Mouse (Mus musculus) hindbrain, embryonic 12.5 days (tissue): ENCODE measurements at regions not wholly inside any gene's neighbourhood (a gene's known extent, or its start where the extent isn't known, plus 50 kb on each side); places are given as distances from the start of the nearest gene placed in this dataset.
A peak's percentile ranks its signal among the peaks of the same experiment; 100 is the strongest.

ENCODE experiments used
- ATAC-seq: fragments of 200-750 bp; cut with Nextera tagmentation; 2 replicates; pipeline ENCODE4 v1.8.0; 2017; ENCODE audit warnings: moderate TSS enrichment; ENCODE audit not compliant: low FRiP score
- H3K27ac ChIP-seq: fragments of 300-500 bp; sonication (generic); 2 replicates; pipeline ENCODE4 v1.5.1; 2016; ENCODE audit warnings: mild to moderate bottlenecking
- H3K27me3 ChIP-seq: fragments of 300-500 bp; sonication (generic); 2 replicates; pipeline ENCODE4 v1.6.1; 2016; ENCODE audit warnings: mild to moderate bottlenecking
- H3K36me3 ChIP-seq: fragments of 300-500 bp; sonication (generic); 2 replicates; pipeline ENCODE4 v1.6.1; 2016; ENCODE audit warnings: mild to moderate bottlenecking
- H3K4me1 ChIP-seq: fragments of 300-500 bp; sonication (generic); 2 replicates; pipeline ENCODE4 v1.6.1; 2016
- H3K4me2 ChIP-seq: fragments of 300-500 bp; sonication (generic); replicated peaks from 2 replicates; pipeline ENCODE4 v1.6.1; 2016; ENCODE audit warnings: mild to moderate bottlenecking
- H3K4me3 ChIP-seq: fragments of 300-500 bp; sonication (generic); 2 replicates; pipeline ENCODE4 v1.5.1; 2016; ENCODE audit warnings: mild to moderate bottlenecking
- H3K9ac ChIP-seq: fragments of 300-500 bp; sonication (generic); 2 replicates; pipeline ENCODE4 v1.6.1; 2016; ENCODE audit warnings: mild to moderate bottlenecking, moderate library complexity
- H3K9me3 ChIP-seq: fragments of 300-500 bp; sonication (generic); replicated peaks from 2 replicates; pipeline ENCODE4 v1.6.1; 2016; ENCODE audit warnings: mild to moderate bottlenecking
- WGBS: fragments of 180-500 bp; shearing (Covaris S2); methylation state at CpG from one replicate; pipeline ENCODE4 v1.1.7; 2016; 5-methylcytosine and 5-hydroxymethylcytosine counted together

DNA sequence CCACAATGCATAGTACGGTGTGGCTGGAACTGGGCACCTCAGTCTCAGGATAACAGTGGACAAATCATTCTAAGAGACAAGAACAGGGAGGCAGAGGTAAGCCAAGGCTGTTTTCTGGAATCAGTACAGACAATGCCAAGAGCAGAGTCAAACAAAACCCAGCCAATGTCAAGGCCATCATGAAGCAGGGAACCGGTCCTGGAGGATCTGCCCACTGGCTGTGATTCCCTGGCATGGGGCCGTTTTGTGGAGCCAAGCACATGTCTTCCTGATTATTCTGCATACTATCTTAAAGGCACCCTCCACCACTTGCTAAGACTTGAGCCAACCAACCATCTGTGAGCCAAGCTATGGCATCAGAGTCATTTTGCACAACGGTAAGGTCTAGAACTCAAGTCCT, 222.6 kb downstream of the Sec61b start:
- Histone ChIP-seq H3K4me3 (no peak overlapping the region), H3K9me3 (no peaks in the 10 kb centered on the region), H3K36me3 (no peaks in the 10 kb centered on the region), H3K27ac (no peak overlapping the region), H3K27me3 (no peaks in the 10 kb centered on the region), H3K4me2 (no peak overlapping the region), H3K4me1 (no peaks in the 10 kb centered on the region), H3K9ac (no peak overlapping the region)
- no peak for ATAC-seq
- 83% methylated on average over 4 of the region's 4 CpGs for WGBS

DNA sequence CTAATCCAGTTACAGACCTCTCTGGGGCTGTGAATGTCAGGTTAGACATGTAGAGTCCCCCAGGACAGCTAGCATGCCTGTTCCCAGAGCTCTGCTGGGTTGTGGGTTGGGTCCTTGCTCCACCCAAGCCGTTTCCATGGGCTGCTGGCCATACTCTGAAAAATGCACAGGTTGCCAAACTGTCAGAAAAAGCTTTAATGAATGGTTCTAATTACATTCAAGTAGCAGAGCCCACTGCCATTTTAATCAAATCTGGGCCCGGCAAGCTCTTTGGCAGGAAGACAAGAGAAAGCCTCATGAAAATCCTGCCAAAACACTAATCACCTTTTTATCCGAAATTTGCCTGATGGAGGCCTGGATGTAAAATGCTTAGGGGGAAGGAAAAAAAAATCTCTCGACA, 224.1 kb downstream of the Sec61b start:
- Histone ChIP-seq H3K27me3 (no peaks in the 10 kb centered on the region), H3K4me1 (no peaks in the 10 kb centered on the region), H3K27ac (no peak overlapping the region), H3K4me2 (no peak overlapping the region), H3K36me3 (no peaks in the 10 kb centered on the region), H3K9me3 (no peaks in the 10 kb centered on the region), H3K4me3 (no peak overlapping the region), H3K9ac (no peak overlapping the region)
- 66% methylated on average over 4 of the region's 4 CpGs for WGBS
- ATAC-seq = no peak

DNA sequence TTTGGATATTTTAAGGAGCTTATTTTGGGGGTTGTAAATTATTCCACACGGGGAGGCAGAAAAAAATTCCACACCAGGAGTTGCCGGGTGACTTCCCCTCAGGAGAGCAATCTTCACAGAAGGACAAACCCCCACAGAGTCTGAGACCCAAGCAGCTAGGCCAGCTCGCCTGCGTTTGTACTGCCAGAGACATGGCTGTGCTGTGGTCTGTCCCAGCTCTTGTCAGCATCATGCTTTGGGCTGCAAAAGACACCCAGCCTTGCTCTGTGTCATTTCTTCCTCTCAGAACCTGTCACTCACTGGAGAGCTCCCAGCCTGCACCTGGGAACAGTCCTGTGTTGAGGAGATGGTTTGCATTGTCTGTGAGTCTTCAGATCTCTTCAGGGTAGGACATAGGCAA, 224.5 kb downstream of the Sec61b start:
- Histone ChIP-seq H3K4me1 (no peaks in the 10 kb centered on the region), H3K27ac (no peak overlapping the region), H3K9me3 (no peaks in the 10 kb centered on the region), H3K4me2 (no peak overlapping the region), H3K27me3 (no peaks in the 10 kb centered on the region), H3K4me3 (no peak overlapping the region), H3K36me3 (no peaks in the 10 kb centered on the region), H3K9ac (no peak overlapping the region)
- WGBS = 69% methylated on average over 4 of the region's 4 CpGs
- ATAC-seq = no peak

DNA sequence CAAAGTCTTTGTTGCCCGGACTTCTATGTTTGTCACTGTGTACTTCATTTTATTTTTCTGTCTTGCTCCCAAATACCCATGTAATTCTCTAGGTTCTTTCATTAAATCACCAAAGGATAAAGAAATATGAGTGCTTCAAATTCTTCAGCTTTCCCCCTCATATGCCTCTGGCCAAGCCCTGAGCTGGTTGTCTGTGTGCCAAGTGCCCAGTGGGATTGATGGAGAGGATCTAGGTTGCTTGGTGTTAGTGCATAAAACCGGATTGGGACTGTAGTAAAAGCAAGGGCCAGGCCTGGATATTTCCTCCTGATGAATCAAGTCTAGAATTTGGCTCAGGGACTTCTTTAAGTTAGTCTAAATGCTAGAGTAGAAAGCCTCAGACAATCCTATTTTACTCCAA, 229.0 kb downstream of the Sec61b start:
- no peaks in the 10 kb centered on the region for H3K27me3 ChIP-seq
- no peaks in the 10 kb centered on the region for H3K36me3 ChIP-seq
- ATAC-seq = no peak
- no peak overlapping the region for H3K9ac ChIP-seq
- no peaks in the 10 kb centered on the region for H3K9me3 ChIP-seq
- no peaks in the 10 kb centered on the region for H3K4me1 ChIP-seq
- no peak overlapping the region for H3K27ac ChIP-seq
- WGBS = 87% methylated on average over 2 of the region's 2 CpGs
- H3K4me2 ChIP-seq = no peak overlapping the region
- H3K4me3 ChIP-seq = no peak overlapping the region

DNA sequence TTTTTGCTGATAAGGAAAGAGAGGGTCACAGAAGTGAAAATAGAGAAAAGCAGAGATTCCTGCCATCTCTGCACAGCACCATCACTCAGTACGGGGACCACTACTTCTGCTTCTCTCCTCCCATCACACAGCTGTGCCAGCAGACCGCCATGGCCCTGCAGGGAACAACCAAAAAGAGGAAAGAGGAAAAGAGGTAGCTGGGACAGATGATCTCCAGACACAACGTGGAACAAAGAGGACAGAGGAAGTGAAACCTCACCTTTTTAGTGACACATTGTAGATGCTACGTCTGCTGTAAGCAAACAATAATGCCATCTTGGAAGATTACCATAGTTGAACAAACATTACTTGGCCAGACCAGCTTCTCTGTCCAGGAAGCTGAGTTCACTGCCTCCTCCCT, 230.1 kb downstream of the Sec61b start:
- H3K9ac ChIP-seq = no peak overlapping the region
- H3K27ac ChIP-seq = no peak overlapping the region
- H3K27me3 ChIP-seq = no peaks in the 10 kb centered on the region
- H3K4me2 ChIP-seq = no peak overlapping the region
- no peak for ATAC-seq
- H3K36me3 ChIP-seq = no peaks in the 10 kb centered on the region
- H3K9me3 ChIP-seq = no peaks in the 10 kb centered on the region
- 77% methylated on average over 4 of the region's 4 CpGs for WGBS
- no peak overlapping the region for H3K4me3 ChIP-seq
- no peaks in the 10 kb centered on the region for H3K4me1 ChIP-seq

DNA sequence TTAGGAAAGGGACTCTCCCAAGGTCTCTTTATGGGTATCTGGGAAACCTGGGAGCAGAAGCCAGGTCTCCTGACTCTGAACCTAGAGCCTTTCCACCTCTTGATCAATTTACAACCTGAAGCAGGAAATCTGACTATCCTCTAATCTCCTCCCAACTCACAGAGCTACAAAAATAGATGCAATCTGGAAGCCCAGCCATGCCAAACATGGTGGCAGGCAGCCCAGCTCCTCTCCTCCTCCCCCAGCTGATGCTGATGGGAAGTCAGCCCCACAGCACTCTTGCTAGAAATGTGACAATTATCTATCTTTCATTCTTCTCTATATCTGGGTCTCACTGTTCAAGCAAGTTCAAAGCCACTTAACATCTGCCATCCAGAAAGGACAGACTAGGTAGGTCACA, 233.5 kb downstream of the Sec61b start:
- H3K36me3 ChIP-seq = no peaks in the 10 kb centered on the region
- H3K9me3 ChIP-seq = no peaks in the 10 kb centered on the region
- H3K27ac ChIP-seq = no peak overlapping the region
- no peak overlapping the region for H3K4me3 ChIP-seq
- no peak overlapping the region for H3K9ac ChIP-seq
- H3K27me3 ChIP-seq = no peaks in the 10 kb centered on the region
- H3K4me2 ChIP-seq = no peak overlapping the region
- no peak for ATAC-seq
- no peaks in the 10 kb centered on the region for H3K4me1 ChIP-seq

DNA sequence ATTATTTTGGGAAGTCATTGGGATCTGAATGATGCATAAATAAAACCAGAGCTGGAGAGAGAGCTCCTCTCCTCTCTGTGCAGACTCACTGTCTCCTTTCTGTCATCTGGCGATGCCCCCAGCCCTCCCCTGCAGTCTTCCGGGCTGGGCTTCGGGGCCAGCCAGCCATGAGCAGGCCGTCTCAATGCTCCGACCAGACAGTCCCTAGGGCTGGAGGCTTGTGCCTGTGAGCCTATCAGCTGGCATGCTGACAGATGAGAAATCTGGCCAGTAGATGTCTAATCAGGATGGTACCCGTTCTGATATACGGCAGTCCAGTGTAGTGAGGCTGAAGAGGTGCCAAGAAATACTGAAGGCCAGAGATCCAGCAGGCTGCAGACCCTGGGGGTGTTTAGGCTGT, 238.9 kb downstream of the Sec61b start:
- Histone ChIP-seq H3K9me3 (no peaks in the 10 kb centered on the region), H3K27me3 (no peaks in the 10 kb centered on the region), H3K27ac (no peak overlapping the region), H3K4me3 (no peak overlapping the region), H3K9ac (no peak overlapping the region), H3K36me3 (no peaks in the 10 kb centered on the region), H3K4me2 (no peak overlapping the region), H3K4me1 (no peaks in the 10 kb centered on the region)
- ATAC-seq = no peak
- WGBS = 74% methylated on average over 7 of the region's 7 CpGs

DNA sequence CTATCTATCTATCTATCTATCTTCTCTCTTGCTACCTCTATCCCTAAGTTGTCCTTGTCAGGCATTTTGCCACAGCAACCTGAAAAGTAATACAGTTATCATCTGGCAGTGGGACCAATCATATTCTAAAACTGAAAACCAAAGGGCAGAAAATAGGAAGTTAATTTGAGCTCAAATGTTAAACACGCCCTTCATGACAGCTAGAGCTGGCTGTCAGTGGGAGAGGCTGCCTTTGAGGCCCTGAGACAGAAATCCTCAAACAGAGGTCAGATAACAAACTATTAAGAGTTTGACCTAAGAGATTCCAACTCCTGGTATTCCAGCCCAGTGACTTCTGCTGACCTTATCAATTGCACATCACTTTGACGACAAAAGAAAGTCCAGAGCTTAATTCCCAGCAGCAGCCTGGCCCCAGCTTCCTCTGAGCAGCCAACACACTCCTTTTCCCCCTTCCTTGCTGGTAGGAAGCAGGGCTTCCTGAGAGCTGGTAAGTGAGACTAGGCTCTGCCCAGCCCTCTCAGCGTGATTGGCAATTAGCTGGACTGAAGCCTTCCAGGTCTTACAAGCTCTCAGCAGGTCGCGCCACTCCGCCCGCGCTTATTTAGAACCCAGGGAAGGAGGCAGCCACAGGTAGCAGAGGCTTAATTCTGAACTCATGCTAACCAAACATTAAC, 250.0 kb downstream of the Sec61b start:
- Histone ChIP-seq H3K9me3 (no peaks in the 10 kb centered on the region), H3K4me3 (no peak overlapping the region), H3K36me3 (no peaks in the 10 kb centered on the region), H3K4me2 (peak overlapping the region; percentile 17; the same call in 1 of the 2 replicates), H3K27ac (no peak overlapping the region), H3K4me1 (peaks cover 6% of the 10 kb centered on the region), H3K27me3 (no peaks in the 10 kb centered on the region), H3K9ac (no peak overlapping the region)
- 6% methylated on average over 8 of the region's 8 CpGs for whole genome bisulfite sequencing
- ATAC-seq = no peak

DNA sequence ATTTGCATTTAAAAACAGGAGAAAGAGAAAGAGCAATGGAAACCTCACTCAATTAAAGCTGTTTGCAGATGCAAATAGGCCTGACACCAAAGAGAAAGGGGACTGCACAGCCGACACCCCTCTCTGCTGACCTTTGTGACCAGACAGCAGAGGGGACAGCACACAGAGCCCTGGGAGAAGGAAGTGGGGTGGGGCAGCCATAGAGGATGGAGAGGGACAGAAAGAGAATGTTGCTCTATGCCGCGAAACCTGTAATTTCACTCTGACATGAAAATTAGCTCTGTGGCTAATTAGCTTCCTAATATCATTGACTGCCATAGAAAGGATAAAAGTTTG, 250.5 kb downstream of the Sec61b start:
- peaks cover 6% of the 10 kb centered on the region for H3K4me1 ChIP-seq
- WGBS = 10% methylated on average over 3 of the region's 3 CpGs
- H3K27me3 ChIP-seq = no peaks in the 10 kb centered on the region
- no peaks in the 10 kb centered on the region for H3K36me3 ChIP-seq
- peak overlapping the region; percentile 17; the same call in 1 of the 2 replicates for H3K4me2 ChIP-seq
- H3K4me3 ChIP-seq = no peak overlapping the region
- no peak overlapping the region for H3K27ac ChIP-seq
- H3K9me3 ChIP-seq = no peaks in the 10 kb centered on the region
- no peak overlapping the region for H3K9ac ChIP-seq
- no peak for ATAC-seq

DNA sequence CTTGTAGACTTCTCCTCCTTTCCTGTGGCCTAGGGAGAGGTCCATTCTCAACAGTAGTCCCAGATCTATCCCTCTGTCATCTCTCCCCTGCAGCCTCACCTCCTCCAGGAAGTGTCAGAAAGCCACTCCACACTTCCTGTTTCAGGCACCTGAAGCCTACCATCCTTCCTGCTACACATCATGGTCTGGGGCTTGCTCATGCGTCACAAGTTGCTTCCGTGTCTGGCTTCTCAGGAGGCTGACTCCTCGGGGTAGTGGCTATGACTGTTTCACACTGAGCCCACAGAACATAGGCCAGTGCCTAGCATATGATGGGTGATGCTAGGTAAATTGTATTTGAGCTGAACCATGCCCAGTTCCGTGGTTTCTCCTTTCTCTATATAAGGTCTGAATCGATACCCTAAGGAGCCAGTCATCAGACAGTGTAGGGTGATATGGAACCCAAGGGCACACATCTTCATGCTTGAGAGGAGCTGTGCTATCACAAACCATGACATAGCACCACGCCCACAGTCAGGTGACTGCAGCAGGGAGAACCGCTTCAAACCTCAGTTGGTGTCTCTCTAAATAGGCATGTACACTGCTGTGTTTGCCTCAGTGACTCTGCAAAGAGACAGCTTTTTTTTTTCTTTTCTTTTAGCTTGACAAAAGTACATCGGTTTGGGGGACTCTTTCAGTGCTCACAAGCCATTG, 272.2 kb downstream of the Sec61b start:
- H3K9me3 ChIP-seq = no peaks in the 10 kb centered on the region
- H3K4me1 ChIP-seq = no peaks in the 10 kb centered on the region
- no peak overlapping the region for H3K27ac ChIP-seq
- WGBS = 85% methylated on average over 8 of the region's 8 CpGs
- H3K9ac ChIP-seq = no peak overlapping the region
- no peak for ATAC-seq
- H3K4me3 ChIP-seq = no peak overlapping the region
- no peak overlapping the region for H3K4me2 ChIP-seq
- no peaks in the 10 kb centered on the region for H3K36me3 ChIP-seq
- H3K27me3 ChIP-seq = no peaks in the 10 kb centered on the region

DNA sequence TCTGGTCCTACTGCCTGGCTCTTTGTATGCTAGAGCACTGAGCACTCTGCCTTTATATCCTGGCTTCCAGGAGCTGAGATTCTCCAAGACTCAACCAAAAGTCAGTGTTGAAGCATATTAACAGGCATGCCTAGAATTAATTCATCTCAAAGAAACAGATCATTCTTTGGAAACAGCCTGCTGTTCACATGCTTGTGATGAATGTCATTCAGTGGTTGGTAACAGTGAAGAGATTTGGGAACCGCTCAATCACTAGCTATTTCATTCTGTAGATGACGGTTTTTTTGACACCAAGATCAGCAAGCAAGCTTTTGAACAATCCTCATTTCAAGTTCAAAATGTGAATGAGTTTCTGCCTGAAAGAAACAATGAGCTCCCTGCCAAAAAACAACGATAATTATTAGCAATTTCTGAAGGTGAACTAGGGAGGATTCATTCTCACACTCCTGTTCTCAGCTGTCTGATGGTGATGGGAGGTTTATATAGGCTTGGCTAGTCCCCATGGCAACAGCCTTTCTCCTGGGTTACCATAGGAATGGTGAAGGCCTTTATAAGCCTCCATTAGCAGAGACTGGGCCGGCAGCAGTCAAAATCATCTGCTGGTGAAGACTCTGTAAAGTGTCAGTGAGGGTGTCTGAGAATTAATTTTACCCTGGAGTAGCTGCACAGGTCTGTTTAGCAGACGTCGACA, 272.6 kb upstream of the Nr4a3 start:
- Histone ChIP-seq H3K27me3 (no peaks in the 10 kb centered on the region), H3K4me1 (peaks cover 8% of the 10 kb centered on the region), H3K4me3 (no peak overlapping the region), H3K9me3 (no peaks in the 10 kb centered on the region), H3K27ac (no peak overlapping the region), H3K36me3 (no peaks in the 10 kb centered on the region), H3K4me2 (no peak overlapping the region), H3K9ac (no peak overlapping the region)
- 49% methylated on average over 6 of the region's 6 CpGs for WGBS
- peak; percentile 87; the same call in 1 of the 2 replicates for ATAC-seq

DNA sequence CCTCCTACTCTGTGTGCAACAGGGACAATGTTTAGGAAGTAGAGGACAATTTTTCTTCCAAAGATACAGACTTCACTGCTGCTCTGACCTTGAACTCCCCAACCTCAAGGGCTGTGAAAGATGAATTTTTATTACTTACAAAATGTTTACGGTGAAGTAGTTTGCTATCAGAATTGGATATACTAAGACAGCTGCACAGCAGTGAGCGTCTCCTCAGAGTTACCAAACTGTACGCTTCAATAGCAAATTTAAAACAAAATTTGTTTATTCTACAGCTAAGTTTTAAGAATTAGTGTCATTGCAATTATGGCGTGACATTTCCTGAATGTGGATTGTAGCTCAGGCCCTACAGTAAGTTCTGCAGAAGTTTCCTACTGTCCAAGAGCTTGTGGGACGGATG, 270.3 kb upstream of the Nr4a3 start:
- no peaks in the 10 kb centered on the region for H3K36me3 ChIP-seq
- no peaks in the 10 kb centered on the region for H3K9me3 ChIP-seq
- H3K27me3 ChIP-seq = no peaks in the 10 kb centered on the region
- H3K4me1 ChIP-seq = peaks cover 8% of the 10 kb centered on the region
- no peak overlapping the region for H3K9ac ChIP-seq
- H3K4me3 ChIP-seq = no peak overlapping the region
- no peak for ATAC-seq
- H3K4me2 ChIP-seq = no peak overlapping the region
- WGBS = 91% methylated on average over 5 of the region's 5 CpGs
- H3K27ac ChIP-seq = no peak overlapping the region

DNA sequence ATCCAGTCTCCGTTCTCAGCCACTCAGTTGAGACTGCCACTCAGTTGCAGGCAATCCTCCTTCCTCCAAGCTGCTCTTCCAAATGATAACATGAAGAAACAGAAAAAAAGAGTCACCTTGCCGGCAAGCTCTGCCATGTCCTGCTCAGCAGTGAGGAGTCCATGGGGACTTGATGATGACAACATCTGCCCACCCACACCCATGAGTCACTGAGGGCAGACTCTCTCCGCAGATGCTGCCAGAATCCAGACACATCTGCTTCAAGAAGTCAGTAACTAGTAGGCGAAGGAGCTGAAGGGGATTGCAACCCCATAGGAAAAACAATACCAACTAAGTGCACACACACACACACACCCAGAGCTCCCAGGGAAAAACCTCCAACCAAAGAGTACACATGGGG, 263.9 kb upstream of the Nr4a3 start:
- H3K4me1 ChIP-seq = no peaks in the 10 kb centered on the region
- H3K9me3 ChIP-seq = no peaks in the 10 kb centered on the region
- H3K4me2 ChIP-seq = no peak overlapping the region
- H3K27ac ChIP-seq = no peak overlapping the region
- H3K36me3 ChIP-seq = no peaks in the 10 kb centered on the region
- no peak overlapping the region for H3K9ac ChIP-seq
- 87% methylated on average over 4 of the region's 4 CpGs for WGBS
- ATAC-seq = no peak
- H3K4me3 ChIP-seq = no peak overlapping the region
- H3K27me3 ChIP-seq = no peaks in the 10 kb centered on the region
